In genomic region chr3:153148887-153149286, GRCm38 (mm10) we compare ENCODE assay signal across 8 mouse cellular contexts.
DNase-seq lines count a peak whose midpoint lies in the region; ATAC-seq and TF ChIP-seq lines count a peak whose summit lies in the region.

No protein-coding gene starts in this region.

- no peaks in the 10 kb centered on the region for H3K4me1 ChIP-seq in hindbrain, embryonic 11.5 days (replicated peaks; ENCODE audit: control insufficient read depth, insufficient read depth, low read length)
- no peaks in the 10 kb centered on the region; the same call in 1 of the 2 replicates for H3K4me1 ChIP-seq in hindbrain, postnatal 0 days (ENCODE audit: insufficient read depth, low read length)

- no peaks in the 10 kb centered on the region for H3K27me3 ChIP-seq in hindbrain, embryonic 11.5 days (ENCODE audit: control insufficient read depth, insufficient read depth, low read length)
- no peaks in the 10 kb centered on the region for H3K27me3 ChIP-seq in hindbrain, postnatal 0 days (ENCODE audit: insufficient read depth, low read length)

- peak; percentile 64; the same call in 1 of the 2 replicates for ATAC-seq in hindbrain, embryonic 11.5 days (ENCODE audit: low FRiP score)
- no peak for ATAC-seq in hindbrain, postnatal 0 days

- H3K27ac ChIP-seq in hindbrain, embryonic 11.5 days (ENCODE audit: low read depth, low read length): no peak overlapping the region
- no peak overlapping the region for H3K27ac ChIP-seq in hindbrain, postnatal 0 days

- H3K9me3 ChIP-seq in hindbrain, embryonic 11.5 days (ENCODE audit: control insufficient read depth, low read length): no peaks in the 10 kb centered on the region
- H3K9me3 ChIP-seq in hindbrain, postnatal 0 days (ENCODE audit: low read length): no peaks in the 10 kb centered on the region

- no peaks in the 10 kb centered on the region for H3K36me3 ChIP-seq in hindbrain, embryonic 11.5 days (ENCODE audit: control insufficient read depth, insufficient read depth, low read length)
- H3K36me3 ChIP-seq in hindbrain, postnatal 0 days (ENCODE audit: insufficient read depth, low read length): no peaks in the 10 kb centered on the region

- H3K4me3 ChIP-seq in hindbrain, embryonic 11.5 days (ENCODE audit: low read depth, low read length): no peak overlapping the region
- H3K4me3 ChIP-seq in hindbrain, postnatal 0 days (ENCODE audit: low read length): no peak overlapping the region

- no peak for TF ChIP-seq CTCF in hindbrain, postnatal 0 days (IDR thresholded peaks at IDR 0.05; ENCODE audit: low read depth)

- DNase-seq in hindbrain, embryonic 11.5 days (ENCODE audit: low spot score): no peak
- DNase-seq in hindbrain, postnatal 0 days (ENCODE audit: low spot score): no peak
- peak; percentile 70 for DNase-seq in adrenal gland, postnatal 10 days
- peak; percentile 75 for DNase-seq in kidney, adult 9 months
- peak; percentile 29 for DNase-seq in lung, postnatal 10 days
- no peak for DNase-seq in B cell, adult 2 months
- no peak for DNase-seq in urinary bladder, postnatal 4 days (ENCODE audit: low spot score in 2 of 2)
- no peak for DNase-seq in cerebellum, postnatal 4 days (ENCODE audit: low spot score in 2 of 2)

- H3K9ac ChIP-seq in hindbrain, embryonic 11.5 days (ENCODE audit: low read depth, low read length): no peak overlapping the region
- no peak overlapping the region for H3K9ac ChIP-seq in hindbrain, postnatal 0 days (replicated peaks; ENCODE audit: low read length)

- WGBS in hindbrain, embryonic 11.5 days: 32% methylated on average over 2 of the region's 2 CpGs
- WGBS in hindbrain, postnatal 0 days: 18% methylated on average over 2 of the region's 2 CpGs

- no peak overlapping the region for H3K4me2 ChIP-seq in hindbrain, embryonic 11.5 days (replicated peaks; ENCODE audit: low read depth, low read length)
- no peak overlapping the region for H3K4me2 ChIP-seq in hindbrain, postnatal 0 days (ENCODE audit: low read depth, low read length)

Comparison
In these comparisons a context has a peak if more than half of its experiments do, and no peak if none do; other contexts are left out.
1. DNase-seq: peak in adrenal gland, postnatal 10 days (single experiment), kidney, adult 9 months (single experiment) and lung, postnatal 10 days (single experiment); none in hindbrain, embryonic 11.5 days (single experiment), hindbrain, postnatal 0 days (single experiment), B cell, adult 2 months (0 of 2), urinary bladder, postnatal 4 days (0 of 2) and cerebellum, postnatal 4 days (0 of 2).